Mouse (Mus musculus) embryonic fibroblast, embryonic 13.5 days (primary cell): ENCODE results near the gene Ppp1r37.

ENCODE experiments used
- CTCF ChIP-seq: IDR thresholded peaks from 2 replicates; pipeline ENCODE4 v1.5.1; 2011; ENCODE audit warnings: mild to moderate bottlenecking, control low read depth, low read length, moderate library complexity, borderline replicate concordance; ENCODE audit not compliant: insufficient read depth
- POLR2A ChIP-seq: IDR thresholded peaks from 2 replicates; pipeline ENCODE4 v1.6.1; 2011; ENCODE audit warnings: low read depth, mild to moderate bottlenecking, control low read depth, low read length, moderate library complexity

DNA sequence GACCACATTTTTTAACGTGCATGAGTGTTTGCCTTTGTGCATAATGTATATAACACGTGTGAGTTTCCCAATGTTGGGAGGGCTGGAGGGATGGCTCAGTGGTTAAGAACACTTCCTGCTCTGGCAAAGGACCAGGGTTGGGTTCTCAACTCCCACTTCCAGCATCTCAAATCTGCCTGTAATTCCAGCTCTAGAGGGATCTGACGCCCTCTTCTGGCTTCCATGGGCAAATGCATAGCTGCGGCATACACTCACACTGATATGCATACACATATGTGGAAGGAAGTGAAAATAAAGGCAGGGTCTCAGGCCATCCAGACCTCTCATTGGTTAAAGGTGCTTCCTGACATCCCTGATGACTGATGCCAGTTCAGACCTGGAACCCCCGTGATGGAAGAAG, 44.4 kb upstream of the Ppp1r37 start:
- TF ChIP-seq CTCF, result no peak
- TF ChIP-seq POLR2A, result no peak
